Mouse (Mus musculus): ENCODE results near the gene Samsn1. TPM values are rescaled to one million over a fixed set of nuclear protein-coding genes. Genes with fewer than 3 reads are reported as not detected.
"Not testable (repeated sequence)": the region's sequence is repeated elsewhere in the genome, so short reads cannot be mapped to it uniquely, and the experiment has no call there.

Gene Samsn1
- polyA plus RNA-seq, 1 experiment from 2014 or later = 2.2 TPM

- not testable (repeated sequence) for H3K27me3 ChIP-seq; H3K4me2 ChIP-seq; H3K36me3 ChIP-seq; H3K4me1 ChIP-seq; H3K9ac ChIP-seq; H3K4me3 ChIP-seq; ATAC-seq (ENCODE audit: insufficient number of reproducible peaks, insufficient read depth, low FRiP score, low TSS enrichment, low read depth); H3K9me3 ChIP-seq; H3K27ac ChIP-seq
Observed at GRCm38 (mm10) chr16:75826949-75827348, 195.1 kb downstream of the Samsn1 start.

- Histone ChIP-seq H3K9ac (no peak overlapping the region), H3K9me3 (no peaks in the 10 kb centered on the region), H3K36me3 (no peaks in the 10 kb centered on the region), H3K27ac (no peak overlapping the region), H3K27me3 (no peaks in the 10 kb centered on the region), H3K4me3 (no peak overlapping the region), H3K4me1 (no peaks in the 10 kb centered on the region), H3K4me2 (no peak overlapping the region)
- ATAC-seq (ENCODE audit: insufficient number of reproducible peaks, insufficient read depth, low FRiP score, low TSS enrichment, low read depth) = no peak
Observed at GRCm38 (mm10) chr16:75826498-75826897, 195.6 kb downstream of the Samsn1 start.

- WGBS = 61% methylated on average over 6 of the region's 6 CpGs
- Histone ChIP-seq H3K4me3 (no peak overlapping the region), H3K27me3 (no peaks in the 10 kb centered on the region), H3K36me3 (no peaks in the 10 kb centered on the region), H3K4me1 (no peaks in the 10 kb centered on the region), H3K9me3 (no peaks in the 10 kb centered on the region), H3K27ac (no peak overlapping the region), H3K9ac (no peak overlapping the region), H3K4me2 (no peak overlapping the region)
- ATAC-seq (ENCODE audit: insufficient number of reproducible peaks, insufficient read depth, low FRiP score, low TSS enrichment, low read depth) = no peak
Observed at GRCm38 (mm10) chr16:75823226-75823625, 198.9 kb downstream of the Samsn1 start.

- H3K36me3 ChIP-seq = no peaks in the 10 kb centered on the region
- H3K27ac ChIP-seq = no peak overlapping the region
- WGBS = 27% methylated on average over 3 of the region's 3 CpGs
- no peaks in the 10 kb centered on the region for H3K4me1 ChIP-seq
- no peak overlapping the region for H3K4me2 ChIP-seq
- no peak overlapping the region for H3K4me3 ChIP-seq
- H3K9ac ChIP-seq = no peak overlapping the region
- no peaks in the 10 kb centered on the region for H3K9me3 ChIP-seq
- ATAC-seq (ENCODE audit: insufficient number of reproducible peaks, insufficient read depth, low FRiP score, low TSS enrichment, low read depth) = no peak
- no peaks in the 10 kb centered on the region for H3K27me3 ChIP-seq
Observed at GRCm38 (mm10) chr16:75820963-75821362, 201.1 kb downstream of the Samsn1 start.
